Mouse (Mus musculus): ENCODE measurements at regions not wholly inside any gene's neighbourhood (a gene's known extent, or its start where the extent isn't known, plus 50 kb on each side); places are given as distances from the start of the nearest gene placed in this dataset.

GRCm38 (mm10) chr5:120251697-120252401 is 135.6 kb downstream of the Rbm19 start:
- ATAC-seq (replicated peaks; ENCODE audit: poor library complexity), result peak; percentile 79

GRCm38 (mm10) chr5:120252551-120252950 is 136.3 kb downstream of the Rbm19 start:
- 0 out of 2 replicates have a peak, but pooled peaks have one; percentile 48 for ATAC-seq (replicated peaks; ENCODE audit: poor library complexity)

GRCm38 (mm10) chr5:120262715-120263273 is 146.5 kb downstream of the Rbm19 start:
- ATAC-seq (replicated peaks; ENCODE audit: poor library complexity), result no peak

GRCm38 (mm10) chr5:120269416-120269860 is 153.2 kb downstream of the Rbm19 start:
- ATAC-seq (replicated peaks; ENCODE audit: poor library complexity), result no peak

GRCm38 (mm10) chr5:120270887-120271616 is 154.8 kb downstream of the Rbm19 start:
- no peak for ATAC-seq (replicated peaks; ENCODE audit: poor library complexity)

GRCm38 (mm10) chr5:120276229-120276628 is 155.3 kb upstream of the Lhx5 start:
- no peak for ATAC-seq (replicated peaks; ENCODE audit: poor library complexity)

GRCm38 (mm10) chr5:120280321-120280720 is 151.2 kb upstream of the Lhx5 start:
- ATAC-seq (replicated peaks; ENCODE audit: poor library complexity), result peak; percentile 46

GRCm38 (mm10) chr5:120280991-120281602 is 150.4 kb upstream of the Lhx5 start:
- ATAC-seq (replicated peaks; ENCODE audit: poor library complexity), result 0 out of 2 replicates have a peak, but pooled peaks have one; percentile 26

GRCm38 (mm10) chr5:120281840-120282565 is 149.5 kb upstream of the Lhx5 start:
- ATAC-seq (replicated peaks; ENCODE audit: poor library complexity), result no peak

- ATAC-seq (replicated peaks; ENCODE audit: poor library complexity), result no peak
Measured at GRCm38 (mm10) chr5:120284625-120285024, 146.9 kb upstream of the Lhx5 start.

- no peak for ATAC-seq (replicated peaks; ENCODE audit: poor library complexity)
Measured at GRCm38 (mm10) chr5:120285036-120285435, 146.5 kb upstream of the Lhx5 start.

- no peak for ATAC-seq (replicated peaks; ENCODE audit: poor library complexity)
Measured at GRCm38 (mm10) chr5:120286787-120287186, 144.7 kb upstream of the Lhx5 start.

- no peak for ATAC-seq (replicated peaks; ENCODE audit: poor library complexity)
Measured at GRCm38 (mm10) chr5:120288036-120288684, 143.3 kb upstream of the Lhx5 start.

- peak; percentile 26; the same call in 1 of the 2 replicates for ATAC-seq (replicated peaks; ENCODE audit: poor library complexity)
Measured at GRCm38 (mm10) chr5:120294526-120295078, 136.9 kb upstream of the Lhx5 start.

- ATAC-seq (replicated peaks; ENCODE audit: poor library complexity), result no peak
Measured at GRCm38 (mm10) chr5:120297190-120297589, 134.3 kb upstream of the Lhx5 start.

- ATAC-seq (replicated peaks; ENCODE audit: poor library complexity), result no peak
Measured at GRCm38 (mm10) chr5:120297665-120298282, 133.7 kb upstream of the Lhx5 start.

- ATAC-seq (replicated peaks; ENCODE audit: poor library complexity), result no peak
Measured at GRCm38 (mm10) chr5:120301672-120302071, 129.8 kb upstream of the Lhx5 start.

GRCm38 (mm10) chr5:120302307-120302706 is 129.2 kb upstream of the Lhx5 start:
- no peak for ATAC-seq (replicated peaks; ENCODE audit: poor library complexity)

- no peak for ATAC-seq (replicated peaks; ENCODE audit: poor library complexity)
Measured at GRCm38 (mm10) chr5:120304295-120304701, 127.2 kb upstream of the Lhx5 start.

Data from megakaryocyte progenitor cell, adult 5-6 weeks (primary cell).